Mouse (Mus musculus): ENCODE data around the gene Rapgef1. TPM values are rescaled to one million over a fixed set of nuclear protein-coding genes. Genes with fewer than 3 reads are reported as not detected.

The Rapgef1 gene
- polyA plus RNA-seq, 1 experiment from 2014 or later: 11.6 TPM

DNA sequence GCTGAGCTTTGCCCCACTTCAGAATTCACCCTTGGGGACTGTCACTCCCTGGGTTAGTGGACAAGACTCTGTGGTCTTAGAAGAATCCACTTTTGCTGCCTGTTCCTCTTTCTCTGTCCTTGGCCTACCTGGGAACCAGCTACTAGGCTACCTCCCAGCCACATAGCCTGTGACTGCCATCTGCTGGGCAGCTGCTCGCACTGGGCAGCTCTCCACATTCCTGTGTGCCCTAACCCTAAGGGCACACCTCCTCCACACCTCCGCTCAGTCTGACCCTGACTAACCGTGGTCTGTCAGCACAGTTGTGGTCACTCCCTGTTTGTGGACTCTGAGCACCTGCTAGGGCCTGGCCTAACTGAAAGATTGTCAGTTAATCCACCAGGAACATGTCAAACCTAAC is 112.0 kb downstream of the Rapgef1 start:
- H3K4me2 ChIP-seq: no peak overlapping the region
- H3K27me3 ChIP-seq: no peaks in the 10 kb centered on the region
- H3K9me3 ChIP-seq (replicated peaks): no peaks in the 10 kb centered on the region
- H3K36me3 ChIP-seq: peaks cover 30% of the 10 kb centered on the region
- WGBS: 63% methylated on average over 3 of the region's 3 CpGs
- no peak overlapping the region for H3K27ac ChIP-seq
- no peak overlapping the region for H3K9ac ChIP-seq
- H3K4me3 ChIP-seq: no peak overlapping the region
- peaks cover 4% of the 10 kb centered on the region; the same call in 1 of the 2 replicates for H3K4me1 ChIP-seq (replicated peaks)
- ATAC-seq (replicated peaks; ENCODE audit: insufficient number of reproducible peaks, insufficient read depth, low FRiP score, low read depth): 0 out of 2 replicates have a peak, but pooled peaks have one; percentile 27

DNA sequence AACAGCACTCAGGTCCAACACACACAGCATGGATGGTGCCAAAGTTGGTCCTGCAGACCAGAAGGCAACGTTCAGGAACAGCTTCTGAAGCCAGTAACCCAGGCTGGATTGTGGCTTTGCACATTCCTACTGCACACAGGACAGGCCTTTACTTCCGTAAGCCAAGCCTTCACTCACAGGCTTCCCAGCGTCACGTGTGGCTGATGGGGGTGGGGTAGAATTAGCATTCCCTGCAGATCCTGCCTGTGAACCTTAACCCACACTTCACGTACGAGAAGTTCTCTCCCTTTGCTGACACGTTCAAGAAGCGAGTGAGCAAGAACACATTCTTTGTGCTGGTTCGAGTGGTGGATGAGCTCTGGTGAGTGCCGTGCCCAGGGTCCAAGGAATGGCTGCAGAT is 113.0 kb downstream of the Rapgef1 start:
- H3K9me3 ChIP-seq (replicated peaks): no peaks in the 10 kb centered on the region
- H3K9ac ChIP-seq: no peak overlapping the region
- peaks cover 30% of the 10 kb centered on the region for H3K36me3 ChIP-seq
- no peak overlapping the region for H3K27ac ChIP-seq
- ATAC-seq (replicated peaks; ENCODE audit: insufficient number of reproducible peaks, insufficient read depth, low FRiP score, low read depth): no peak
- 82% methylated on average over 10 of the region's 10 CpGs for WGBS
- no peak overlapping the region for H3K4me2 ChIP-seq
- no peak overlapping the region for H3K4me3 ChIP-seq
- H3K4me1 ChIP-seq (replicated peaks): peaks cover 11% of the 10 kb centered on the region
- no peaks in the 10 kb centered on the region for H3K27me3 ChIP-seq

DNA sequence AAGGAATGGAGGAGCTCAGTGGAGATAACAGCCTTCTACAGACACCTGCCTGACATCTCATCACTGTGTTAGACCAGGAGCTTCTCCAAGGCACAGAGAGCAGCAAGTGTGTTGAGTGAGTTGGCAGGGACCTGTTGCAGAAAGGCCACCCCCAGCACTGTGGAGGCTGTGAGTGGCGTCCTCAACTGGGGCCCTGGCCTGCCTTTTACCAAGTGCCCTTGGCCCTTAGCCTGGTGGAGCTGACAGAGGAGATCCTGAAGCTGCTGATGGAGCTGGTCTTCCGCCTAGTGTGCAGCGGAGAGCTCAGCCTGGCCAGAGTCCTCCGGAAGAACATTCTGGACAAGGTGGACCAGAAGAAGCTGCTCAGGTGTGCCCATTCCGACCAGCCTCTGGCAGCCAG is 113.8 kb downstream of the Rapgef1 start:
- no peaks in the 10 kb centered on the region for H3K9me3 ChIP-seq (replicated peaks)
- no peaks in the 10 kb centered on the region for H3K27me3 ChIP-seq

DNA sequence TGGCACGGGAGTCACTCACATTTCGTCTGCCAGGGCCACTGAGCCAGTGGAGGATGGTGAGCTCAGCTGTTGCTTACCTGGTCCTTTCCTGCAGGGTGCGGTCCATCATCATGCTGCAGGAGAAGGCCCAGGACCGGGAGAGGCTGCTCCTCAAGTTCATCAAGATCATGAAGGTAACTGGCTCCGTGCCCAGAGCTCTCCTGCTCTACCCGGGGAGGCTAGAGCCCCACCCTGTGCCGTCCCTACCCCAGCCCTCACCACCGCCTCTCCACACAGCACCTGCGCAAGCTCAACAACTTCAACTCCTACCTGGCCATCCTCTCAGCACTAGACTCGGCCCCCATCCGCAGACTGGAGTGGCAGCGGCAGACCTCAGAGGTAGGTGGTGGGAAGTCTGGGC is 116.2 kb downstream of the Rapgef1 start:
- no peak for ATAC-seq (replicated peaks; ENCODE audit: insufficient number of reproducible peaks, insufficient read depth, low FRiP score, low read depth)
- Histone ChIP-seq H3K27ac (no peak overlapping the region), H3K36me3 (peaks cover 45% of the 10 kb centered on the region), H3K9ac (no peak overlapping the region), H3K27me3 (no peaks in the 10 kb centered on the region), H3K4me2 (no peak overlapping the region), H3K9me3 (replicated peaks) (no peaks in the 10 kb centered on the region), H3K4me1 (replicated peaks) (peaks cover 7% of the 10 kb centered on the region), H3K4me3 (no peak overlapping the region)
- WGBS: 74% methylated on average over 12 of the region's 12 CpGs

More for the DNA sequence above, 113.8 kb downstream of the Rapgef1 start:
- ATAC-seq (replicated peaks; ENCODE audit: insufficient number of reproducible peaks, insufficient read depth, low FRiP score, low read depth): no peak
- Histone ChIP-seq H3K27ac (no peak overlapping the region), H3K4me2 (no peak overlapping the region), H3K36me3 (peaks cover 31% of the 10 kb centered on the region), H3K4me3 (no peak overlapping the region), H3K4me1 (replicated peaks) (peaks cover 11% of the 10 kb centered on the region), H3K9ac (no peak overlapping the region)
- WGBS: 90% methylated on average over 5 of the region's 5 CpGs

DNA sequence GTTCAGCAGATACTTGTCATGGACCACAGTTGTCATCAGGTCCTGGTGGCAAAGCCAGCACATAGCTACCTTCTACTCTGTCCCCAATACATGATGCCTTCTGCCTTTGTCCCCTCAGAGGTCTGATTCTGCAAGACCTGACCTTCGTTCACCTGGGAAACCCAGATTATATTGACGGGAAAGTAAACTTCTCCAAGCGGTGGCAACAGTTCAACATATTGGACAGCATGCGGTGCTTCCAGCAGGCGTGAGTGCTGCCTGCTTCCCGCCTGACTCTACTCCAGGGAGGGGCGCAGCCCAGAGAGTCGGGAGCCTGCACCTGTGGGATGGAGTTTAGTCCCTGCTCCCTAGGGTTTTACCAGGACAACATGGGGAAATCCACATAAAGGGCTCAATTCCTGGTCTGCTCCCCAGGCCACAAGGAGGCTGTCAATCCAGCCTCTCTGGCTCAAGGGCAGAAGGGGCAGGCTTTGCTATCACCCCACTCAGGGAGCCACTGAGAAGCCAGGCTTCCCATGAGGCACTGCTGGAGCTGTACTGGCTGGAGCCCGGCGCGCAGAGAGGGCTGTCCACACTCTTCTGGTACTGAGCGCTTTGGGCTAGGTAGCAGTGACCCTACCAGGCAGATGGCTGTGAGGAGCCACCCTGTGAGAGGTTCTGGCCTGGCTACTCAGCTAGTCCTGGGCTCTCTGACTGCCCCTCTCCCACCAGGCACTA is 117.8 kb downstream of the Rapgef1 start:
- no peak overlapping the region for H3K4me2 ChIP-seq
- no peaks in the 10 kb centered on the region for H3K9me3 ChIP-seq (replicated peaks)
- H3K27ac ChIP-seq: peak overlapping the region; percentile 41
- ATAC-seq (replicated peaks; ENCODE audit: insufficient number of reproducible peaks, insufficient read depth, low FRiP score, low read depth): peak; percentile 63
- H3K27me3 ChIP-seq: no peaks in the 10 kb centered on the region
- peaks cover 40% of the 10 kb centered on the region for H3K36me3 ChIP-seq
- no peak overlapping the region for H3K9ac ChIP-seq
- no peak overlapping the region for H3K4me3 ChIP-seq
- WGBS: 64% methylated on average over 12 of the region's 12 CpGs
- peaks cover 7% of the 10 kb centered on the region for H3K4me1 ChIP-seq (replicated peaks)

DNA sequence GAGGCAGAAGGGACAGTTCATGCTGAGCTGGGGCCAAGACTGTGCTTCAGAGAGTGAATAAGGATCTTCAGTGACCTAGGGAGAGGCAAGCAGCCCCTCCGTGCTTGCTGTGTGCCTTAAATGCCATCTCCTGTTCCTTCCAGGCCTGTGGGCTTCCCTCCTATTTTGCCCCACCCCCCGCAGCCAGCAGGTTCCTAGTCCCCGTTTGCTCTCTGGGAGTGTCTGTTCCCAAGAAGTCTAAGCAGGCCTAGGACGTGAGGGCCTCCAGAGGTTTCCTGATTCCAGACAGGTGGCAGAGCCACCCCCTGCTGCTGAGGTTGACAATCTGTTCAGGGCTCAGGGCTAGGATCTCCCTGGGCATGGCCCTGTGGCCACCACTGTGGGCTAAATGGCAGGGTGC is 119.3 kb downstream of the Rapgef1 start:
- Histone ChIP-seq H3K36me3 (peaks cover 40% of the 10 kb centered on the region), H3K27me3 (no peaks in the 10 kb centered on the region), H3K4me2 (no peak overlapping the region), H3K27ac (no peak overlapping the region), H3K4me1 (replicated peaks) (peaks cover 7% of the 10 kb centered on the region), H3K9ac (no peak overlapping the region), H3K9me3 (replicated peaks) (no peaks in the 10 kb centered on the region), H3K4me3 (no peak overlapping the region)
- 72% methylated on average over 4 of the region's 4 CpGs for WGBS
- no peak for ATAC-seq (replicated peaks; ENCODE audit: insufficient number of reproducible peaks, insufficient read depth, low FRiP score, low read depth)

DNA sequence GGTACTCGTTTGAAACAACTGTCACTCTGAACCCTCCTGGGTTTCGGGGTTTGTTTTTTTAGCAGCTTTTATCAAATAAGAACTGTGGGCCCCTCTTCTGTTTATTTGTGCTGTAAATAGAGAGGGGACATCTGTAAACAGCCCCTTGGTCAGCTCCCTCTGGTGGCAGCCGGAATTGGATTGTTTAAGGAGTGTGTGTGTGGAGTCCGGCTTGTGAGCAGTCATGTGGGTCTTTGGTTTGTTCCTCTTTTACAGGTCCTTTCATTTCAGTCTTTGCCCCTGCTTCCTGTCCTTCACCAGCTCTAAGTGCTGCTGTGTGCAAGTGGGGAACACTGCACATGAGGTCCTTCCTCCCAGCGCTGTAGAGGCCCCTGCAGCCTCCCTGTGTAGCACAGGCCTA is 119.8 kb downstream of the Rapgef1 start:
- Histone ChIP-seq H3K27me3 (no peaks in the 10 kb centered on the region), H3K4me3 (no peak overlapping the region), H3K4me2 (no peak overlapping the region), H3K4me1 (replicated peaks) (peaks cover 7% of the 10 kb centered on the region), H3K27ac (no peak overlapping the region), H3K9ac (no peak overlapping the region), H3K9me3 (replicated peaks) (no peaks in the 10 kb centered on the region), H3K36me3 (peaks cover 40% of the 10 kb centered on the region)
- 61% methylated on average over 5 of the region's 5 CpGs for WGBS
- no peak for ATAC-seq (replicated peaks; ENCODE audit: insufficient number of reproducible peaks, insufficient read depth, low FRiP score, low read depth)

DNA sequence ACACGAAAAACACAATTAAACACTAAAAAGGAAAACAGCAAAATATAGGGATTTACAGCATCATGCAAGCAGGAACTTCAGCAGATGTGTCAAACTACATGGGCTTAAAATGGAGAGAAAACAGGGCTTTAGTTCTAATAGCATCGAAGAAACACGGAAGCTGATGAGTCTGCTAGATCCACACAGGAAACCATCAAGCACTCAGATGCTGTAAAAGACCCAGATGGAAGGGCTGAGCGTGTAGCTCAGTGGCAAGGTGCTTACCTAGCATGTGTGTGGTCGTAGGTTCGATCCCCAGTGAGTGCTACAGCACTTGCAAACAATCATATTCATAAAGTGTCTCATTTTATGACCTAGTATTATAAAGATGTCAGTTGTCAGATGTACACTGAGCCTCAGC is 121.7 kb downstream of the Rapgef1 start:
- no peak for ATAC-seq (replicated peaks; ENCODE audit: insufficient number of reproducible peaks, insufficient read depth, low FRiP score, low read depth)
- Histone ChIP-seq H3K4me2 (no peak overlapping the region), H3K27ac (no peak overlapping the region), H3K4me3 (no peak overlapping the region), H3K27me3 (peaks cover 10% of the 10 kb centered on the region), H3K9me3 (replicated peaks) (no peaks in the 10 kb centered on the region), H3K4me1 (replicated peaks) (peaks cover 7% of the 10 kb centered on the region), H3K9ac (no peak overlapping the region), H3K36me3 (peaks cover 29% of the 10 kb centered on the region)
- 87% methylated on average over 6 of the region's 6 CpGs for WGBS

DNA sequence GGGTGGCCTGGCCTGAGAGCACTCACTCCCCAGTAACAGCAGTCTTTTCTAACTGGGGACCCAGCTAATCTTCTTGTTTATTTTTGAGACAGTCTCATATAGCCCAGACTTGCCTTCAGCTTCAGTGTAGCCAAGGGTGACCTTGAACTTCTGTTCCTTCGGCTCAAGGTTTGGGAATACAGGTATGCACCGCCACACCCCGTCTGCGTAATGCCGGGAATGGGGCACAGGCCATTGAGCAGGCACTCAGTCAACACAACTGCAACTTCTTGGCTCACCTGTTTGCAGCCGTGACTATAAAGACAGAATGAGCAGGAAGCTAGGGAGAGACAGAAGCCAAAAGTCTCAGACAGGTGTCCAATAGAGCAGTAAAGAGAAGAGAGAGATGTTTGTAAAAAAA is 124.7 kb downstream of the Rapgef1 start:
- Histone ChIP-seq H3K27ac (no peak overlapping the region), H3K9ac (no peak overlapping the region), H3K27me3 (peaks cover 39% of the 10 kb centered on the region), H3K36me3 (peaks cover 8% of the 10 kb centered on the region; the same call in 1 of the 2 replicates), H3K4me3 (no peak overlapping the region), H3K4me2 (no peak overlapping the region), H3K4me1 (replicated peaks) (peaks cover 8% of the 10 kb centered on the region), H3K9me3 (replicated peaks) (no peaks in the 10 kb centered on the region)
- 87% methylated on average over 6 of the region's 6 CpGs for WGBS
- no peak for ATAC-seq (replicated peaks; ENCODE audit: insufficient number of reproducible peaks, insufficient read depth, low FRiP score, low read depth)

DNA sequence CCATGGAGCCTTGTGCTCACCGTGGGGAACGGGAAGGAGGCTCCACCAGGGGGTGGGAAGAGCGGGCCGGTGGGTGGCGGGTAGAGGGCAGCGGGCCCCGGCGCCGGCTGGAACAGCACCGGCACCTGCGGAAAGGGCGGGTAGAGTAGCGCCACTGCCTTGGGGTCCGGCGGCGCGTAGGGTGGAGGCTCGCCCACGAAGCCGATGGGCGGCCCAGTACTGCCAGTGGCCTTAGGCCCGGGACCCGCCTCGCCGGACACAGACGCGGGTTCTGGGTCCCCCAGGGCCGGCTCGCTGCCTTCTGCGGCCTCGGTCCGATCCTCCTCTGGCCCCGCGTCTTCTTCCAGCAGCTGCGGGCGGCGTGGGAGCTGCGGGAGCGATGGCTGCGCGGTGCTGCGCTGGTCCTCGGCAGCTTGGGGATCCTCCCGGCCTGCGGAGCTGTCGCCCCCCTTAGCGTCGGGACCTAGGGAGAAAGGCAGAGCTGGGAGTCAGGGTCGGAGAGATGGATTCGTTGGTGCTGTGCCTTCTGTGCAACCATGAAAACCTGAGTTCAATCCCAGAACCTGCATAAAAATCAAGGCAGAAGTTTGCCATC is 127.8 kb downstream of the Rapgef1 start:
- H3K4me3 ChIP-seq: peak overlapping the region; percentile 45
- H3K9ac ChIP-seq: peak overlapping the region; percentile 45
- peaks cover 64% of the 10 kb centered on the region for H3K27me3 ChIP-seq
- no peak overlapping the region for H3K27ac ChIP-seq
- H3K9me3 ChIP-seq (replicated peaks): no peaks in the 10 kb centered on the region
- H3K36me3 ChIP-seq: no peaks in the 10 kb centered on the region
- no peak for ATAC-seq (replicated peaks; ENCODE audit: insufficient number of reproducible peaks, insufficient read depth, low FRiP score, low read depth)
- 3% methylated on average over 50 of the region's 50 CpGs for WGBS
- H3K4me1 ChIP-seq (replicated peaks): peaks cover 11% of the 10 kb centered on the region
- H3K4me2 ChIP-seq: peak overlapping the region; percentile 78

DNA sequence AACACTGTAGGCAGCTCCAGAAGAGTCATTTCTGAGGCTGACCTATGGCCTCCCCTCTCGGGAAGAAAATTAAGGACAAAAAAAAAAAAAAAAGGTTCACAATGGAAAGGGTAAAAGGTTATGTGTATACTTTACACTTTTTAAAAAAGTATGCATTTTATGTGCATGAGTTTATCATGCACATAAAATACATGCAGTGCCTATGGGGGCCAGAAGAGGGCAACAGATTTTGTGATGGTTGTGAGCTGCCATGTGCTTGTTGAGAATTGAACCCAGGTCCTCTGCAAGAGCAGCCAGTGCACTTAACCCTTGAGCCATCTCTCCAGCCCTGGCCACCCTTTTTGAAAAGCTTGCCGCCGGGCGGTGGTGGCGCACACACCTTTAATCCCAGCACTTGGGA is 128.3 kb downstream of the Rapgef1 start:
- H3K27me3 ChIP-seq: peaks cover 70% of the 10 kb centered on the region
- peaks cover 11% of the 10 kb centered on the region for H3K4me1 ChIP-seq (replicated peaks)
- H3K9me3 ChIP-seq (replicated peaks): no peaks in the 10 kb centered on the region
- no peak overlapping the region for H3K9ac ChIP-seq
- ATAC-seq (replicated peaks; ENCODE audit: insufficient number of reproducible peaks, insufficient read depth, low FRiP score, low read depth): no peak
- H3K27ac ChIP-seq: no peak overlapping the region
- WGBS: 56% methylated on average over 5 of the region's 5 CpGs
- H3K4me3 ChIP-seq: no peak overlapping the region; the same call in 1 of the 2 replicates
- H3K4me2 ChIP-seq: peak overlapping the region; percentile 78
- no peaks in the 10 kb centered on the region for H3K36me3 ChIP-seq

DNA sequence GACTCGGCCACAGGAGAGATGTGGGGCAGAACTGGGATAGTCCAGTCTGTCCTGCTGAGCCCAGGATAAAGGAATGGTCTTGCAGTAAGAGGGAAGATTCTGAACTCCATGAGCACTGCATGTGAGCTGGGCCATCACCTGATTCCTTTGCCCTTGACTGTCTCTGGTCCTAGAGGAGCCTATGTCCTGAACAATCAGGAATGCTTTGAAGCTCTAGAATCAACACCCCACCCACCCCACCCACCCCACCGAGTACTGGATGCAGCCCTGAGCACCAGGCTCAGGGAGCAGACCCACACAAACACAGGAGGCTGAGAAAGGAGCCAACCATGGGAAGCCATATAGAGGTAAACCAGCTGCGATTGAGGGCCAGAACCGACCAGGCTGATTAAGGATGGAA is 129.0 kb downstream of the Rapgef1 start:
- Histone ChIP-seq H3K27ac (no peak overlapping the region), H3K27me3 (peaks cover 76% of the 10 kb centered on the region), H3K9ac (no peak overlapping the region), H3K4me3 (no peak overlapping the region), H3K36me3 (no peaks in the 10 kb centered on the region), H3K4me2 (no peak overlapping the region), H3K9me3 (replicated peaks) (no peaks in the 10 kb centered on the region), H3K4me1 (replicated peaks) (peaks cover 11% of the 10 kb centered on the region)
- ATAC-seq (replicated peaks; ENCODE audit: insufficient number of reproducible peaks, insufficient read depth, low FRiP score, low read depth): no peak
- WGBS: 90% methylated on average over 4 of the region's 4 CpGs
